ENCODE assay signal across 15 mouse cellular contexts in the genomic region with DNA sequence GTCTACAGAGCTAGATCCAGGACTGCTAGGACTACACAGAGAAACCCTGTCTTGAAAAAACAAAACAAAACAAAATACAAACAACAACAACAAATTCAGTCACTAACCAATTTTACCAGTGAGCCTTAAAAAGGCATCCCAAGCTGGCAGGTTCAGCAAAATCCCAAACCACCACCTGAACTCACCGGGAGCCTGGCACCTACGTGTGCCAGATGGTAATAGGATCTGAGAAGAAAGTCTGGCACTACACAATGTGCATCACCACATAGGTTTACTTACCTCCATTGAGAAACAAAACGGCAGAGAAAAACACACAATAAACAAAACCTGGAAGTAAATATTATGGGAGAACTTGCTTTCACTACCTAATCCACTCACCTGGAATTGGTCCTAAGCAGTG.
"Had no signal": no experiment of that assay in that cellular context is flagged by ENCODE, and none has a peak within 500 bp of the region (broad histone marks: within the 10 kb centered on the region; RNA-seq: fewer than 3 reads in every experiment).

No protein-coding gene starts in this region.

- H3K4me3 ChIP-seq: limb, embryonic 12.5 days; liver, embryonic 13.5 days; lung, embryonic 15.5 days; midbrain, embryonic 12.5 days; myocyte; neural tube, embryonic 15.5 days had no signal

- H3K4me1 ChIP-seq: limb, embryonic 12.5 days; liver, embryonic 13.5 days; lung, embryonic 15.5 days; midbrain, embryonic 12.5 days; neural tube, embryonic 15.5 days had no signal

- H3K27me3 ChIP-seq: limb, embryonic 12.5 days; liver, embryonic 13.5 days; lung, embryonic 15.5 days; midbrain, embryonic 12.5 days; neural tube, embryonic 15.5 days had no signal

- H3K4me2 ChIP-seq: limb, embryonic 12.5 days; liver, embryonic 13.5 days; lung, embryonic 15.5 days; midbrain, embryonic 12.5 days; neural tube, embryonic 15.5 days had no signal

- H3K9me3 ChIP-seq: limb, embryonic 12.5 days; liver, embryonic 13.5 days; lung, embryonic 15.5 days; midbrain, embryonic 12.5 days; neural tube, embryonic 15.5 days had no signal

- H3K36me3 ChIP-seq: limb, embryonic 12.5 days; liver, embryonic 13.5 days; lung, embryonic 15.5 days; midbrain, embryonic 12.5 days; neural tube, embryonic 15.5 days had no signal

- ATAC-seq: liver, postnatal 0 days had no signal

- DNase-seq: kidney, postnatal 36 days; layer of hippocampus, adult 9-11 months; liver; liver, embryonic 13.5 days; liver, postnatal 0 days; lung, postnatal 14 days; right cerebral cortex, adult 18-20 months; right cerebral cortex, postnatal 25 days; thymus, postnatal 4 days had no signal

- H3K9ac ChIP-seq: limb, embryonic 12.5 days; liver, embryonic 13.5 days; liver, postnatal 0 days; lung, embryonic 15.5 days; midbrain, embryonic 12.5 days; neural tube, embryonic 15.5 days had no signal

- H3K27ac ChIP-seq: limb, embryonic 12.5 days; liver, embryonic 13.5 days; lung, embryonic 15.5 days; midbrain, embryonic 12.5 days; neural tube, embryonic 15.5 days; stomach, postnatal 0 days had no signal
